Mouse (Mus musculus): ENCODE measurements around the gene Gm16430.
"Not testable (repeated sequence)": the region's sequence is repeated elsewhere in the genome, so short reads cannot be mapped to it uniquely, and the experiment has no call there.

Gene Gm16430

DNA sequence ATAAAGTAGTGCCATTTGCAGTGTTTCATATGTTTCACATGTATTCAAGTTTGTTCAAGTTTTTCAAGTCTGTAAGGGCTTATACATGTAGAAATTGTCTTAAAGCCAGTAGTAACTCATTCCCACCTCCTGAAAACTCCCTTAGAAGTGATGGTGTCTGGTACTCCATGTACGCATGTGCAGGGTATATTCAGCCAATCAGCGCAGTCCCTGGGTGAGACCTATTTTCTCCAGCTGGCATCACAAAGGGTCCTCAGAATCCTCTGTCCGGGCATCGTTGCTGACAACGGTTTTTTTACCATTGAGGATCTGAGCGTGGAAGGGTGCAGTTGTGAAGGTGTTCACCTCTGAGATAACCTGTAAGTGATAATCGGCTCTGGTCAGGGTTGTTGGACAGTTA is at the start of gene Gm16430:
Gm16430 (plus strand) TSS at position 301 of the 400 bp plus-strand sequence.
- DNase-seq: not testable (repeated sequence)

Data from thymus, postnatal 4 days (tissue).